Mouse (Mus musculus) left cerebral cortex, adult 2 months (tissue): ENCODE results near the gene Vdac1. TPM values are rescaled to one million over a fixed set of nuclear protein-coding genes. Genes with fewer than 3 reads are reported as not detected.

ENCODE experiments used
- DNase-seq, 2 experiments: peaks; one replicate each; pipeline ENCODE4 v3.0.0; 2021 to 2022; ENCODE audit warnings: low spot score in 2 of 2, mixed read lengths in 1 of 2; ENCODE audit errors: extremely low spot score in 1 of 2
- H3K27ac ChIP-seq: fragments of 200-600 bp; 2 replicates; pipeline ENCODE4 v1.8.1; 2022
- H3K4me3 ChIP-seq: fragments of 200-600 bp; 2 replicates; pipeline ENCODE4 v1.8.1; 2022
- CTCF ChIP-seq: fragments of 200-600 bp; IDR thresholded peaks from 2 replicates; pipeline ENCODE4 v1.8.1; 2022; ENCODE audit warnings: antibody characterized with exemption, mild to moderate bottlenecking, moderate library complexity
- intact Hi-C: fragments of 180-260 bp; cut with DNase I; formaldehyde crosslinking; loops from one replicate; pipeline ENCODE4 v1.15.1; 2025
- total RNA-seq, 2 experiments: library from RNA; stranded (reverse); gene quantifications; 2 replicates each; pipeline ENCODE4 v1.2.3; 2021

Vdac1 gene
- total RNA-seq, 2 experiments from 2014 or later, result 518 to 557 TPM

- DNase-seq, result no peak
- Histone ChIP-seq H3K27ac (no peak overlapping the region), H3K4me3 (no peak overlapping the region)
- no peak for TF ChIP-seq CTCF
- intact Hi-C loops, result no loop called here
These were observed 3.7 kb downstream of the Vdac1 start for GRCm38 (mm10) chr11:52364376-52364775.

GRCm38 (mm10) chr11:52365143-52365542 is 4.5 kb downstream of the Vdac1 start:
- intact Hi-C loops, result no loop called here
- DNase-seq, result peak; percentile 30 to 43
- Histone ChIP-seq H3K4me3 (peak overlapping the region; percentile 2; the same call in 1 of the 2 replicates), H3K27ac (0 out of 2 replicates have a peak overlapping the region, but pooled peaks have one; percentile 55)
- no peak for TF ChIP-seq CTCF

DNA sequence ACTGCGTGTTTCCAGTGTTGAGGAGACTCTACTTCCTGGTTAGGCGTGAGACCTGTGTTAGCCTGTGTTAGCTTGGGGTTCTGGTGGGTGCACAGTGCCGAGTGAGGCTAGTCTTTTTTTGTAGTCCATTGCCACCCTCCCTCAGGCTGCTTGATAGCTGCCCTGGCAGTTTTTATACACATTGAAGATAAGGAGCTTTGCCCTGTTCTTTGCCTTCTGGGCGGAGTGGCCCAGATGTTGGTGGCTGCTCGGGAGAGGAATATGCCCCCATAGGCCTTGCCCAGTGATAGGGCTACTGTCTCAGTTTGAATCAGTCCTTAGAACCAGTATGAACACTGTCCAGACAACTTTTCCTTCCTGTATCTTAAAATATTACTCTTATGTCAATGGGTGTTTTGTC is 5.7 kb downstream of the Vdac1 start:
- intact Hi-C loops, result no loop called here
- no peak for TF ChIP-seq CTCF
- no peak overlapping the region for H3K27ac ChIP-seq

GRCm38 (mm10) chr11:52368176-52368985 is 7.7 kb downstream of the Vdac1 start:
- Histone ChIP-seq H3K4me3 (no peak overlapping the region), H3K27ac (peak overlapping the region; percentile 53)
- no peak for DNase-seq
- TF ChIP-seq CTCF, result no peak
- intact Hi-C loops, result no loop called here

More for the DNA sequence above, 5.7 kb downstream of the Vdac1 start:
- no peak overlapping the region for H3K4me3 ChIP-seq
- no peak for DNase-seq

GRCm38 (mm10) chr11:52369252-52370134 is 8.8 kb downstream of the Vdac1 start:
- TF ChIP-seq CTCF, result no peak
- DNase-seq, result no peak
- Histone ChIP-seq H3K27ac (peak overlapping the region; percentile 53), H3K4me3 (no peak overlapping the region)
- intact Hi-C loops, result no loop called here

GRCm38 (mm10) chr11:52370135-52370452 is 9.4 kb downstream of the Vdac1 start:
- DNase-seq, result no peak
- no peak; the same call in none of the 2 replicates for TF ChIP-seq CTCF
- intact Hi-C loops, result no loop called here
- Histone ChIP-seq H3K27ac (peak overlapping the region; percentile 33; the same call in 1 of the 2 replicates), H3K4me3 (no peak overlapping the region)

DNA sequence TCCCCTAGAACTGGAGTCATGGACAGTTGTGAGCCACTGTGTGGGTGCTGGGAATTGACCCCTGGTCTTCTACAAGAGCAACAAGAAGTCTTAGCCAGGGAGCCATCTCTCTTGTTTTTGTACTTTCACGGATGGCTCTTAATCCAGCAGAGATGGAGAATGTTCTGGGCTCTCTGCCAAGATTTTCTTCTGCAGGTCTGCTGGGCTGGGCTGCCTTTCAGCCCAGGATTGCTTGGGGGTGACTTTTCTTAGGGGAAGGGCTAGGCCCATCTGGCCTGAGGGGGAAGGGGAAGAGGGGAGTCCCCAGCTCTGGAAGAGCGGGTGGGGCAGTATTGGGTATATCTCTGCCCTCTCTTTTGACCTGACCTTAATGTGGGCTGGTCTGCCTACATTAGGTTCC is 9.9 kb downstream of the Vdac1 start:
- no peak for TF ChIP-seq CTCF
- Histone ChIP-seq H3K4me3 (no peak overlapping the region), H3K27ac (peak overlapping the region; percentile 33; the same call in 1 of the 2 replicates)
- peak; percentile 19 to 30 for DNase-seq
- intact Hi-C loops, result no loop called here

- no peak overlapping the region for H3K27ac ChIP-seq
- TF ChIP-seq CTCF, result no peak
- DNase-seq, result no peak
- intact Hi-C loops, result no loop called here
- H3K4me3 ChIP-seq, result no peak overlapping the region
These were observed 13.2 kb downstream of the Vdac1 start for GRCm38 (mm10) chr11:52373841-52374240.

- DNase-seq, result peak; percentile 36 to 39
- peak; percentile 86 for TF ChIP-seq CTCF
- intact Hi-C loops, result no loop called here
- H3K27ac ChIP-seq, result no peak overlapping the region
- H3K4me3 ChIP-seq, result no peak overlapping the region
These were observed 13.7 kb downstream of the Vdac1 start for GRCm38 (mm10) chr11:52374340-52374739.

GRCm38 (mm10) chr11:52377579-52377978 is 16.9 kb downstream of the Vdac1 start:
- intact Hi-C loops, result no loop called here
- no peak for DNase-seq
- no peak overlapping the region for H3K4me3 ChIP-seq
- TF ChIP-seq CTCF, result no peak
- no peak overlapping the region for H3K27ac ChIP-seq

DNA sequence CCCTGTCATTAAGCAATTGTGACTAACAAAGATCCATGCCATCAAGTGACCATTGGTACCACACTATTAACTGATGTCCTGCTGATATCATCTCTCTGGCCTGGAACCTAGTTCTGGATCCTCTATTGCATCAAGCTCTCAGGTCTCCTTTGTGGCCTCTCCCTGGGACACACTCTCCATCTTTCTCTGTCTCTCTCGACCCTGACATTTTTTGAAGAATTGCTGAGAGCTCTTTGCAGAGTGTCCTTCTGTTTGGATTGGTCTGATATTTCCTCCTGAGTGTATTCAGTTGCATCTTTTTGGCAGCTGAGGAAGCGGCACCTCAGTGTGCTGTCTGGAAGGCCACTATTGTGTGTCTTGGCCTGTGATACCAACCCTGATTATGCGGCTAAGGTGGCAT is 18.6 kb downstream of the Vdac1 start:
- intact Hi-C loops, result no loop called here
- Histone ChIP-seq H3K27ac (no peak overlapping the region), H3K4me3 (no peak overlapping the region)
- DNase-seq, result no peak
- no peak for TF ChIP-seq CTCF

DNA sequence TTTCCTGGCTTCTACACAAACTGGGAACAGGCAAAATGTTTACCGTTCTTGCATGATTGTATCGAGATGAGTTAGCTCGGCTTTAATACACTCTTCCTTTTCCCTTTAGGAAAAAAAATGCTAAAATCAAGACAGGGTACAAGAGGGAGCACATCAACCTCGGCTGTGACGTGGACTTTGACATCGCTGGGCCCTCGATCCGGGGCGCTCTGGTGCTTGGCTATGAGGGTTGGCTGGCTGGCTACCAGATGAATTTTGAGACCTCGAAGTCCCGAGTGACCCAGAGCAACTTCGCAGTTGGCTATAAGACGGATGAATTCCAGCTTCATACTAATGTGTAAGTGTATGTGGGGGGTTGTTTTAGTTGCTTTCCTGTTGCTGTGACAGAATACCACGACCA is 23.1 kb downstream of the Vdac1 start:
- no peak overlapping the region for H3K27ac ChIP-seq
- no peak for TF ChIP-seq CTCF
- DNase-seq, result no peak
- H3K4me3 ChIP-seq, result no peak overlapping the region
- intact Hi-C loops, result no loop called here
